Mouse (Mus musculus): ENCODE data around the gene Rpl19. TPM values are rescaled to one million over a fixed set of nuclear protein-coding genes. Genes with fewer than 3 reads are reported as not detected.
A peak's percentile ranks its signal among the peaks of the same experiment; 100 is the strongest.

The Rpl19 gene
- 791 and 820 TPM in 2 replicates for polyA plus RNA-seq (2015; fragmentation: Nextera tagmentation; extraction: Ambion mirVana)

- Histone ChIP-seq H3K27ac (peak within 1 kb of the TSS; percentile 88), H3K4me2 (peak within 1 kb of the TSS; percentile 82), H3K4me3 (replicated peaks) (peak within 1 kb of the TSS; percentile 98), H3K4me1 (replicated peaks) (peaks cover 41% of the 10 kb centered on the region), H3K9me3 (replicated peaks) (no peaks in the 10 kb centered on the region), H3K36me3 (peaks cover 34% of the 10 kb centered on the region), H3K9ac (peak within 1 kb of the TSS; percentile 99), H3K27me3 (peaks cover 20% of the 10 kb centered on the region)
- WGBS (ENCODE audit: insufficient replicate concordance): under 1% methylated on average over 69 of the region's 69 CpGs
- ATAC-seq (ENCODE audit: low read depth) (peak; percentile 81), DNase-seq (peak; percentile 83)
Measured at GRCm38 (mm10) chr11:98026570-98027296, at the start of gene Rpl19. Gene Rpl19, plus strand, starts transcription at chr11:98026710.

DNA sequence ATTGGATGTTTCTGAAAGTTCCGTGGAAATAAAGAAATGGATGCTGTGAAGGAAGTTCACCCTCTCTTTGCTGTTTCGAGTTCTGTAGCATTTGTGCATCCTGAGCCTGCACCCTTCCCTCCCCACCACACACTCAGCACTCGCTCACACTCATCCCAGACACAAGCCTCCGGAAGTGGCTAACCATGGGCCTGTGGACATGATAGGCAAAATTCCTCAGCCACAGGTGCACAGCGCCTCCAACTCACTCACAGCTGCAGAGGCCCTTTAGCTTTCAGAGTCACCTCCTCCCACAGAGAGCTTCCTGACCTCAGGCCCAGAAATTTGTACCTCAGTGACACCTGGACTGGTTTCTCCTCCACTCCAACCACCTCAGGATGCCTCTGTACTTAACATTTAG lies 48.7 kb upstream of the Rpl19 start:
- WGBS (ENCODE audit: insufficient replicate concordance): 46% methylated on average over 5 of the region's 5 CpGs
- no peak for ATAC-seq (ENCODE audit: low read depth)

GRCm38 (mm10) chr11:97978392-97978791 lies 48.1 kb upstream of the Rpl19 start:
- H3K4me1 ChIP-seq (replicated peaks): no peaks in the 10 kb centered on the region
- 73% methylated on average over 13 of the region's 13 CpGs for WGBS (ENCODE audit: insufficient replicate concordance)

More for the DNA sequence above, 48.7 kb upstream of the Rpl19 start:
- H3K4me1 ChIP-seq (replicated peaks): no peaks in the 10 kb centered on the region
- DNase-seq: no peak
- no peaks in the 10 kb centered on the region for H3K36me3 ChIP-seq
- H3K27me3 ChIP-seq: peaks cover 25% of the 10 kb centered on the region
- H3K9me3 ChIP-seq (replicated peaks): no peaks in the 10 kb centered on the region
- H3K4me2 ChIP-seq: no peak overlapping the region
- H3K9ac ChIP-seq: no peak overlapping the region
- H3K27ac ChIP-seq: no peak overlapping the region
- H3K4me3 ChIP-seq (replicated peaks): no peak overlapping the region

DNA sequence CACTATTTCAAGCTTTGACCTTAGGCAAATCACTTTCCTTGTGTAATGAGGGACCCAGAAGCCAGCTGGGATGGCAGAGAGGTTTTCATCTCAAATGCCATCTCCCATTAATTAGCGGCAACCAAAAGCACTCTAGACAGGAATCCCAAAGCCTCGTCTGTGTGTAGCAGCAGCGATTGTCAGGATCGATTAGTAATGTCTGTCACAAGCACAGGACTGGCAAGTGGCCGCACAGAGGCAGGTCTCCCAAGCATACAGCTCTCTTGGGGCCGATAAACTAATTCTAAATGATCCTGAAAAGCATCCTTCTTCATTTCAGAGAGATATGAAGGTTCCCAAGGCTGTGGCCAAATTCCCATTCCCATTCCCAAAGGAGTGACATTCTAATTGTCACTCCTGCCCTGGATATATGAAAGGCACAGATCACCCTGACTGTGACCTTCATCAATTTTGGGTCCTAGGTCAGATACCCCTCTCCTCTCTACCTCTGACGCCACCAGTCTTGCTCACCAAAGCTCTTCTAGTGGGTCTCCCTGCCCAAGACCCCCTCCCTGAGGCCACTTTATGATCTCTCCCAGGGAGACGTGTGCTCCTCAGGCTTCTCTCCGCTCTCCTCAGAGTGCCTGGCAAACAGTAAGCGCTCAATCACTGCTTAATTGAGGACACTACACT lies 46.5 kb upstream of the Rpl19 start:
- no peak overlapping the region for H3K4me3 ChIP-seq (replicated peaks)
- DNase-seq (no peak), ATAC-seq (ENCODE audit: low read depth) (no peak)
- peaks cover 41% of the 10 kb centered on the region for H3K27me3 ChIP-seq
- H3K4me2 ChIP-seq: no peak overlapping the region
- 60% methylated on average over 10 of the region's 10 CpGs for WGBS (ENCODE audit: insufficient replicate concordance)
- no peak overlapping the region for H3K27ac ChIP-seq
- H3K9me3 ChIP-seq (replicated peaks): no peaks in the 10 kb centered on the region
- no peak overlapping the region for H3K9ac ChIP-seq
- no peaks in the 10 kb centered on the region for H3K4me1 ChIP-seq (replicated peaks)
- no peaks in the 10 kb centered on the region for H3K36me3 ChIP-seq

More at GRCm38 (mm10) chr11:97978392-97978791, 48.1 kb upstream of the Rpl19 start:
- ATAC-seq (ENCODE audit: low read depth) (no peak), DNase-seq (no peak)
- H3K27me3 ChIP-seq: peaks cover 25% of the 10 kb centered on the region
- no peaks in the 10 kb centered on the region for H3K9me3 ChIP-seq (replicated peaks)
- H3K36me3 ChIP-seq: no peaks in the 10 kb centered on the region
- no peak overlapping the region for H3K27ac ChIP-seq
- H3K4me3 ChIP-seq (replicated peaks): no peak overlapping the region
- no peak overlapping the region for H3K9ac ChIP-seq
- no peak overlapping the region for H3K4me2 ChIP-seq

- DNase-seq (no peak), ATAC-seq (ENCODE audit: low read depth) (no peak)
- Histone ChIP-seq H3K36me3 (no peaks in the 10 kb centered on the region), H3K27me3 (peaks cover 47% of the 10 kb centered on the region), H3K4me3 (replicated peaks) (no peak overlapping the region), H3K4me2 (no peak overlapping the region), H3K9ac (no peak overlapping the region), H3K9me3 (replicated peaks) (no peaks in the 10 kb centered on the region), H3K4me1 (replicated peaks) (no peaks in the 10 kb centered on the region), H3K27ac (no peak overlapping the region)
- 64% methylated on average over 9 of the region's 9 CpGs for WGBS (ENCODE audit: insufficient replicate concordance)
Measured at GRCm38 (mm10) chr11:97980531-97980966, 46.0 kb upstream of the Rpl19 start.

GRCm38 (mm10) chr11:97982721-97983120 lies 43.8 kb upstream of the Rpl19 start:
- H3K27ac ChIP-seq: no peak overlapping the region
- H3K4me1 ChIP-seq (replicated peaks): peaks cover 20% of the 10 kb centered on the region
- WGBS (ENCODE audit: insufficient replicate concordance): 69% methylated on average over 9 of the region's 9 CpGs
- no peak overlapping the region for H3K4me3 ChIP-seq (replicated peaks)
- no peak for ATAC-seq (ENCODE audit: low read depth)
- DNase-seq: no peak
- H3K9me3 ChIP-seq (replicated peaks): no peaks in the 10 kb centered on the region
- no peak overlapping the region for H3K9ac ChIP-seq
- peaks cover 62% of the 10 kb centered on the region for H3K27me3 ChIP-seq
- H3K4me2 ChIP-seq: no peak overlapping the region
- H3K36me3 ChIP-seq: no peaks in the 10 kb centered on the region

DNA sequence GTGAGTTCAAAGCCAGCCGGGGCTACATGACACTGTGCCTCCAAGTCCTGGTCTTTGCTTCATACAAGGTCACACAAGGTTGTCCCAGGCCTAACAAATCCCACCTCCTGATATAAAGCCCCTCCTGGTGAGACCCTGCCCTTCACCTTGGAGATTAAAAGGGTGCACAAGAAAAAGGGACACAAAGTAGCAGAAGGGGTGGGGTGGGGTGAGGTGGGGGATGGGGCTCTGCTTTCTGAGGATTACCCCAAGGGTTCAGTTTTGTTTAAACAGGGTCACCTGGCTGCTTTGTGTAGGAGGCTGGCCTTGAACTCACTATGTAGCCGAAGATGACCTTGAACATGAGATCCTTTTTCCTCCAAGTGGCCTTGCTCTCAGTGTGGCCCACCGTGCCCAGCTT lies 43.0 kb upstream of the Rpl19 start:
- H3K4me2 ChIP-seq: no peak overlapping the region
- ATAC-seq (ENCODE audit: low read depth) (no peak), DNase-seq (no peak)
- peaks cover 23% of the 10 kb centered on the region for H3K4me1 ChIP-seq (replicated peaks)
- H3K9me3 ChIP-seq (replicated peaks): no peaks in the 10 kb centered on the region
- no peaks in the 10 kb centered on the region for H3K36me3 ChIP-seq
- no peak overlapping the region for H3K9ac ChIP-seq
- no peak overlapping the region for H3K4me3 ChIP-seq (replicated peaks)
- 69% methylated on average over 3 of the region's 3 CpGs for WGBS (ENCODE audit: insufficient replicate concordance)
- H3K27ac ChIP-seq: no peak overlapping the region
- H3K27me3 ChIP-seq: peaks cover 60% of the 10 kb centered on the region

- WGBS (ENCODE audit: insufficient replicate concordance): 70% methylated on average over 1 of the region's 1 CpGs
- no peak overlapping the region for H3K4me3 ChIP-seq (replicated peaks)
- DNase-seq: no peak
- H3K27me3 ChIP-seq: peaks cover 60% of the 10 kb centered on the region
- H3K9me3 ChIP-seq (replicated peaks): no peaks in the 10 kb centered on the region
- no peak for ATAC-seq (ENCODE audit: low read depth)
- H3K4me2 ChIP-seq: no peak overlapping the region
- H3K36me3 ChIP-seq: no peaks in the 10 kb centered on the region
- H3K9ac ChIP-seq: no peak overlapping the region
- no peak overlapping the region for H3K27ac ChIP-seq
- peaks cover 24% of the 10 kb centered on the region for H3K4me1 ChIP-seq (replicated peaks)
Measured at GRCm38 (mm10) chr11:97983983-97984382, 42.5 kb upstream of the Rpl19 start.

- H3K4me2 ChIP-seq: peak within 1 kb of the TSS; percentile 91
- no peaks in the 10 kb centered on the region for H3K9me3 ChIP-seq (replicated peaks)
- 4% methylated on average over 66 of the region's 74 CpGs for WGBS (ENCODE audit: insufficient replicate concordance)
- no peaks in the 10 kb centered on the region for H3K36me3 ChIP-seq
- peaks cover 55% of the 10 kb centered on the region for H3K27me3 ChIP-seq
- no peak within 1 kb of the TSS for H3K27ac ChIP-seq
- DNase-seq: no peak
- H3K4me1 ChIP-seq (replicated peaks): peaks cover 41% of the 10 kb centered on the region
- peak within 1 kb of the TSS; percentile 86 for H3K4me3 ChIP-seq (replicated peaks)
- no peak for ATAC-seq (ENCODE audit: low read depth)
- H3K9ac ChIP-seq: peak within 1 kb of the TSS; percentile 71
Measured at GRCm38 (mm10) chr11:97985727-97986677, 40.5 kb upstream of the Rpl19 start, which contains the start of gene Plxdc1. Gene Plxdc1, minus strand, starts transcription at chr11:97986444.

DNA sequence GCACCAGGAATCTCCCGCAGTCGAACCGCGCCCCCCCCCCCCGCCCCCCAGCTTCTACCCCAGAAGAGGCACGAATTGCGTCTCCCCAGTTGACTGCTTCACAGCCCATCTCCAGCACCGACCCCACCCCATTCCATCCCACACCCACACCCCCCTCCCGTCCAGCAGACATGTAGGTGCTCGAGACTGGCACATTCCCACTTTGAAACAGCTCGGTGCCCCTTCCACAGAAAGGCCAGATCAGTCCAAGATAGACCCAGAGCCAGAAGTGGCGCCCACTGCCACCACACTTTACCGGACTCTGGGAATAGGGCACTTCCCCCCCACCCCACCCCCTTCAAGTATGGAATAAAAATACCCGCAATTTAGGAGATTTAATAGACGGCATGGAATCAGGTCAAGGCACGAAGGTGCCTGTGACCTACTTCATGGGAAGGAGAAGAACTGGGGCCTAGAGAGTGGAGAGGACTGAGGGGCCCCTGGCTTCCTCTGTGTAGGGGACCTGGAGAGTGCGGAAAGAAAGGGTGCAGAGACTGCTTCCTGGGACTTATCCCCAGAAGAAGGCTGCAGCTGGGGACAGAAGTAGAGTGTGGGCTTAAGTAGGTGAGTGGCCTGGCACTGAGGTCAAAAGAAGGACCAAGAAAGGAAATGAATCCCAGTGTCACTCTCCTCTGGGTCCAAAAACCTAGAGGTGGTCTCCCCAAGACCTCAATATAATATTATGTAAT lies 39.6 kb upstream of the Rpl19 start:
- Histone ChIP-seq H3K9ac (peak overlapping the region; percentile 71; the same call in 1 of the 2 replicates), H3K27me3 (peaks cover 47% of the 10 kb centered on the region), H3K27ac (no peak overlapping the region), H3K4me1 (replicated peaks) (peaks cover 41% of the 10 kb centered on the region), H3K4me2 (peak overlapping the region; percentile 91), H3K36me3 (no peaks in the 10 kb centered on the region), H3K4me3 (replicated peaks) (peak overlapping the region; percentile 86), H3K9me3 (replicated peaks) (no peaks in the 10 kb centered on the region)
- no peak for ATAC-seq (ENCODE audit: low read depth)
- WGBS (ENCODE audit: insufficient replicate concordance): 28% methylated on average over 17 of the region's 17 CpGs
- DNase-seq: no peak

All from liver, embryonic 13.5 days (tissue).